Mouse (Mus musculus): ENCODE results near the gene Gins1. TPM values are rescaled to one million over a fixed set of nuclear protein-coding genes. Genes with fewer than 3 reads are reported as not detected.

Gene Gins1
- polyA plus RNA-seq, 1 experiment, result 31.3 TPM

GRCm38 (mm10) chr2:150963246-150963645 is 58.0 kb downstream of the Gins1 start:
- no peak overlapping the region for H3ac ChIP-seq (ENCODE audit: control insufficient read depth, insufficient read length, low read depth)
- no peaks in the 10 kb centered on the region for H3K79me2 ChIP-seq (ENCODE audit: control insufficient read depth, insufficient read depth)
- peaks cover 8% of the 10 kb centered on the region for H3K36me3 ChIP-seq (ENCODE audit: control insufficient read depth, insufficient read depth)
- H3K4me3 ChIP-seq (ENCODE audit: insufficient read depth, poor library complexity, severe bottlenecking), result no peak overlapping the region
- no peaks in the 10 kb centered on the region for H3K27me3 ChIP-seq (ENCODE audit: control insufficient read depth, insufficient read depth, insufficient read length)
- no peaks in the 10 kb centered on the region for H3K79me3 ChIP-seq (ENCODE audit: low read depth)
- no peak for TF ChIP-seq CTCF (IDR thresholded peaks at IDR 0.05; ENCODE audit: control insufficient read depth, insufficient read depth, insufficient read length)
- no peak for TF ChIP-seq FOSL1 (IDR thresholded peaks at IDR 0.05; ENCODE audit: insufficient read depth, low read length, poor library complexity, severe bottlenecking)
- no peak for TF ChIP-seq MAX (IDR thresholded peaks at IDR 0.05)
- no peak for TF ChIP-seq CEBPB (IDR thresholded peaks at IDR 0.05; ENCODE audit: low read depth)

DNA sequence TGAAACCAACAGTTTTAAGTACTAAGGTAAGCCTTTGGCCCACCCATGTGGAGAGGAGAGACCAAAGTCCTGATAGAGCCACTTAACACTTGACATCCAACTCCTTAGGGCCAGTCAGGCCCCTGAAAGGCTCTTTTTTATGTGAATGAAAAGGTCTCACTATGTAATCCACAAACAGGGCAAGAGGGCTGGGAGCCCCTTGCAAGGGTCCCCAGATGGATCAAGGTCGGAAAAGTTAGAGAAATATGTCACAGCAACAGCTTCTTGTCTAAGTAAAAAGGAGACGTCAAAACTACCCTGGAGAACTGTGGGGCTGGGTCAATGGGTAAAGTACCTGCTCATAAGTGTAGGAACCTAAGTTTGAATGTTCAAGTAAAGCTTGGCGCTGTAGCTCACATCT is 59.4 kb downstream of the Gins1 start:
- TF ChIP-seq CTCF (IDR thresholded peaks at IDR 0.05; ENCODE audit: control insufficient read depth, insufficient read depth, insufficient read length) (no peak), CEBPB (IDR thresholded peaks at IDR 0.05; ENCODE audit: low read depth) (no peak), MYOG (IDR thresholded peaks at IDR 0.05; ENCODE audit: control insufficient read depth, extremely low read depth, insufficient read length) (no peak), MYOD1 (IDR thresholded peaks at IDR 0.05; ENCODE audit: control insufficient read depth, insufficient read length, low read depth) (no peak), MAX (IDR thresholded peaks at IDR 0.05) (no peak), USF1 (IDR thresholded peaks at IDR 0.05; ENCODE audit: low read depth) (no peak), FOSL1 (IDR thresholded peaks at IDR 0.05; ENCODE audit: insufficient read depth, low read length, poor library complexity, severe bottlenecking) (no peak)
- H3K79me3 ChIP-seq (ENCODE audit: low read depth), result no peaks in the 10 kb centered on the region
- H3ac ChIP-seq (ENCODE audit: control insufficient read depth, insufficient read length, low read depth), result no peak overlapping the region
- H3K27me3 ChIP-seq (ENCODE audit: control insufficient read depth, insufficient read depth, insufficient read length), result no peaks in the 10 kb centered on the region
- H3K4me3 ChIP-seq (ENCODE audit: insufficient read depth, poor library complexity, severe bottlenecking), result no peak overlapping the region
- H3K36me3 ChIP-seq (ENCODE audit: control insufficient read depth, insufficient read depth), result no peaks in the 10 kb centered on the region
- no peaks in the 10 kb centered on the region for H3K79me2 ChIP-seq (ENCODE audit: control insufficient read depth, insufficient read depth)

DNA sequence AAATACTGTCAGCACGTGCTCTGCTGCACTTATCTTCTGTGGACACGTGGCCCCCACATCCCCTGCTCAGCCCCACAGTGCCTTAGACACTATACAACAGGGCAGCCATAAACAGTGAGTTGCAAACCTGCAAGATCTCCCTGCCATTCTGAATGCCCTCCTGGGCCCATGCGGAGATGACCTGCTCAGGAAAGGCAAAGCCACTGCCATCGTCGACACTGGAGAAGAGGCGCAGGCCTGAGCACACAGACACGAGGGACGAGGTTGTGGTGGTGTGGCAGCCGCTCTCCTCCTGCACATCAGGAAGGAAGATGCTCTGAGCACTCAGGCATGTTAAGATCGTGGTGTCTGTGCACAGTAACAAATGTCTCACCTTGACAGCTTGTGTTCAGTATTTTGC is 60.8 kb downstream of the Gins1 start:
- TF ChIP-seq MYOG (IDR thresholded peaks at IDR 0.05; ENCODE audit: control insufficient read depth, extremely low read depth, insufficient read length) (no peak), CTCF (IDR thresholded peaks at IDR 0.05; ENCODE audit: control insufficient read depth, insufficient read depth, insufficient read length) (no peak), MYOD1 (IDR thresholded peaks at IDR 0.05; ENCODE audit: control insufficient read depth, insufficient read length, low read depth) (no peak), FOSL1 (IDR thresholded peaks at IDR 0.05; ENCODE audit: insufficient read depth, low read length, poor library complexity, severe bottlenecking) (no peak), MAX (IDR thresholded peaks at IDR 0.05) (no peak), CEBPB (IDR thresholded peaks at IDR 0.05; ENCODE audit: low read depth) (no peak), USF1 (IDR thresholded peaks at IDR 0.05; ENCODE audit: low read depth) (no peak)
- Histone ChIP-seq H3K79me3 (ENCODE audit: low read depth) (no peaks in the 10 kb centered on the region), H3K36me3 (ENCODE audit: control insufficient read depth, insufficient read depth) (no peaks in the 10 kb centered on the region), H3K27me3 (ENCODE audit: control insufficient read depth, insufficient read depth, insufficient read length) (no peaks in the 10 kb centered on the region), H3K4me3 (ENCODE audit: insufficient read depth, poor library complexity, severe bottlenecking) (no peak overlapping the region), H3ac (ENCODE audit: control insufficient read depth, insufficient read length, low read depth) (no peak overlapping the region), H3K79me2 (ENCODE audit: control insufficient read depth, insufficient read depth) (no peaks in the 10 kb centered on the region)

DNA sequence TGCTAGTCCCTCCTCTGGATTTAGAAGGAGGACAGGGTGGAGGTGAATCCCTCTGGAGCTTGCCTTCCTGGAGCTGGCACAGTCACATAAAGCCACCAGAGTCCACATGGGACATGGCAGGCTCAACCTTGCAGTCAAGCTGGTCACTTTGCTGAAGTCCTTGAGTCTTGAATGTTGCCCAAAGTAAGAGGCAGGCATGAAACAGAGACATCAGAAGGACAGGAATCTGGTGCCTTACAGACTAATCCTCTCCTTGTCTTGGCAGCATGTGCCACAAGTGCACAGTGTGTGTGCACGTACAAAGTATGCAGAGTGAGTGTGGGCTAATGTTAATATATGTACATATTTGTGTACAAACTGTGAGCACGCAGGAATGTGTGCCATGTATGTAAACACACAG is 62.3 kb downstream of the Gins1 start:
- TF ChIP-seq MYOD1 (IDR thresholded peaks at IDR 0.05; ENCODE audit: control insufficient read depth, insufficient read length, low read depth) (no peak), FOSL1 (IDR thresholded peaks at IDR 0.05; ENCODE audit: insufficient read depth, low read length, poor library complexity, severe bottlenecking) (no peak), MYOG (IDR thresholded peaks at IDR 0.05; ENCODE audit: control insufficient read depth, extremely low read depth, insufficient read length) (no peak)
- Histone ChIP-seq H3ac (ENCODE audit: control insufficient read depth, insufficient read length, low read depth) (no peak overlapping the region), H3K27me3 (ENCODE audit: control insufficient read depth, insufficient read depth, insufficient read length) (no peaks in the 10 kb centered on the region), H3K79me2 (ENCODE audit: control insufficient read depth, insufficient read depth) (no peaks in the 10 kb centered on the region), H3K79me3 (ENCODE audit: low read depth) (no peaks in the 10 kb centered on the region), H3K4me3 (ENCODE audit: insufficient read depth, poor library complexity, severe bottlenecking) (no peak overlapping the region), H3K36me3 (ENCODE audit: control insufficient read depth, insufficient read depth) (peaks cover 2% of the 10 kb centered on the region)

DNA sequence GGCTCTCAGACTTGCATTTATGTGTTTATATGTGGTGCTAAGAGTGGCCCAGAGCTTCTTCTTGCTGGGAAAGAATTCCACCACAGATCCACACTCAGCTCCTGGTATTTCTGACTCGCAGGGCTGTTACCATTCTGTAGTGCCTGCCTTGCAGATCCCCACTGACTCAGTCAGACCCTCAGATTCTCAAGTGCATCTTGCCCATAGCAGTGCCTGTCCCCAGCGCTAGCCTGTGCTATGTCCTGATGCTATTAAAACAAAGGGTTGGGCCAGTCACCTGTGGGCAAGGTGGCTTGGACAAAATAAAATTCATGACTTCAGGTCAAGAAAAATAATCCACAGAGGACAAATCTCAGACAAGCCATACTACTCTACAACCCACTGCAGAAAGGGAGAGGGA is 64.0 kb downstream of the Gins1 start:
- Histone ChIP-seq H3ac (ENCODE audit: control insufficient read depth, insufficient read length, low read depth) (no peak overlapping the region), H3K36me3 (ENCODE audit: control insufficient read depth, insufficient read depth) (peaks cover 11% of the 10 kb centered on the region), H3K79me2 (ENCODE audit: control insufficient read depth, insufficient read depth) (no peaks in the 10 kb centered on the region), H3K4me3 (ENCODE audit: insufficient read depth, poor library complexity, severe bottlenecking) (no peak overlapping the region), H3K27me3 (ENCODE audit: control insufficient read depth, insufficient read depth, insufficient read length) (no peaks in the 10 kb centered on the region), H3K79me3 (ENCODE audit: low read depth) (no peaks in the 10 kb centered on the region)
- TF ChIP-seq MYOD1 (IDR thresholded peaks at IDR 0.05; ENCODE audit: control insufficient read depth, insufficient read length, low read depth) (no peak), CTCF (IDR thresholded peaks at IDR 0.05; ENCODE audit: control insufficient read depth, insufficient read depth, insufficient read length) (no peak), USF1 (IDR thresholded peaks at IDR 0.05; ENCODE audit: low read depth) (no peak), MAX (IDR thresholded peaks at IDR 0.05) (no peak), CEBPB (IDR thresholded peaks at IDR 0.05; ENCODE audit: low read depth) (no peak), FOSL1 (IDR thresholded peaks at IDR 0.05; ENCODE audit: insufficient read depth, low read length, poor library complexity, severe bottlenecking) (no peak), MYOG (IDR thresholded peaks at IDR 0.05; ENCODE audit: control insufficient read depth, extremely low read depth, insufficient read length) (no peak)

- H3K79me3 ChIP-seq (ENCODE audit: low read depth), result no peaks in the 10 kb centered on the region
- no peaks in the 10 kb centered on the region for H3K27me3 ChIP-seq (ENCODE audit: control insufficient read depth, insufficient read depth, insufficient read length)
- no peak overlapping the region for H3ac ChIP-seq (ENCODE audit: control insufficient read depth, insufficient read length, low read depth)
- no peak overlapping the region for H3K4me3 ChIP-seq (ENCODE audit: insufficient read depth, poor library complexity, severe bottlenecking)
- peaks cover 11% of the 10 kb centered on the region for H3K36me3 ChIP-seq (ENCODE audit: control insufficient read depth, insufficient read depth)
- H3K79me2 ChIP-seq (ENCODE audit: control insufficient read depth, insufficient read depth), result no peaks in the 10 kb centered on the region
- TF ChIP-seq MAX (IDR thresholded peaks at IDR 0.05), result no peak
- TF ChIP-seq FOSL1 (IDR thresholded peaks at IDR 0.05; ENCODE audit: insufficient read depth, low read length, poor library complexity, severe bottlenecking), result no peak
- no peak for TF ChIP-seq USF1 (IDR thresholded peaks at IDR 0.05; ENCODE audit: low read depth)
- no peak for TF ChIP-seq MYOD1 (IDR thresholded peaks at IDR 0.05; ENCODE audit: control insufficient read depth, insufficient read length, low read depth)
- no peak for TF ChIP-seq CTCF (IDR thresholded peaks at IDR 0.05; ENCODE audit: control insufficient read depth, insufficient read depth, insufficient read length)
- TF ChIP-seq MYOG (IDR thresholded peaks at IDR 0.05; ENCODE audit: control insufficient read depth, extremely low read depth, insufficient read length), result no peak
- TF ChIP-seq CEBPB (IDR thresholded peaks at IDR 0.05; ENCODE audit: low read depth), result no peak
Measured at GRCm38 (mm10) chr2:150971856-150972255, 66.7 kb downstream of the Gins1 start.
